Mouse (Mus musculus) limb, embryonic 10.5 days (tissue): ENCODE results near the gene Prrg2. TPM values are rescaled to one million over a fixed set of nuclear protein-coding genes. Genes with fewer than 3 reads are reported as not detected.

Experiments used
- DNase-seq: peaks from one replicate; pipeline ENCODE4 v3.0.0-alpha.2; 2017; ENCODE audit warnings: low spot score
- H3K27ac ChIP-seq: fragments of 300-500 bp; sonication (generic); 2 replicates; pipeline ENCODE4 v1.5.1; 2016; ENCODE audit warnings: mild to moderate bottlenecking
- H3K27me3 ChIP-seq: fragments of 300-500 bp; sonication (generic); 2 replicates; pipeline ENCODE4 v1.6.1; 2016; ENCODE audit warnings: low read depth, mild to moderate bottlenecking; ENCODE audit not compliant: poor library complexity, severe bottlenecking
- H3K36me3 ChIP-seq: fragments of 300-500 bp; sonication (generic); 2 replicates; pipeline ENCODE4 v1.6.1; 2016; ENCODE audit warnings: mild to moderate bottlenecking, moderate library complexity
- H3K4me1 ChIP-seq: fragments of 300-500 bp; sonication (generic); 2 replicates; pipeline ENCODE4 v1.6.1; 2016
- H3K4me3 ChIP-seq: fragments of 300-500 bp; sonication (generic); 2 replicates; pipeline ENCODE4 v1.5.1; 2016; ENCODE audit warnings: mild to moderate bottlenecking, moderate library complexity
- H3K9me3 ChIP-seq: fragments of 300-500 bp; sonication (generic); replicated peaks from 2 replicates; pipeline ENCODE4 v1.6.1; 2016; ENCODE audit warnings: mild to moderate bottlenecking
- WGBS: fragments of 180-500 bp; shearing (Covaris S2); methylation state at CpG from one replicate; pipeline ENCODE4 v1.1.7; 2016; 5-methylcytosine and 5-hydroxymethylcytosine counted together
- polyA plus RNA-seq: library from polyadenylated mRNA; unstranded; fragments of >200 nt; fragmentation: Nextera tagmentation; extraction: Ambion mirVana; gene quantifications from 2 replicates; pipeline ENCODE4 v1.2.1, GENCODE M21; 2016

The Prrg2 gene
- polyA plus RNA-seq, 1 experiment from 2014 or later: 24.8 TPM

GRCm38 (mm10) chr7:45017242-45018061 is 45.0 kb downstream of the Prrg2 start, which contains the start of gene Rras:
Gene Rras, plus strand, starts transcription at chr7:45017961.
- DNase-seq: peak; percentile 83
- H3K27me3 ChIP-seq: peaks cover 5% of the 10 kb centered on the region; the same call in 1 of the 2 replicates
- H3K4me1 ChIP-seq: peaks cover 56% of the 10 kb centered on the region
- peak within 1 kb of the TSS; percentile 96 for H3K27ac ChIP-seq
- WGBS: under 1% methylated on average over 36 of the region's 36 CpGs
- no peaks in the 10 kb centered on the region for H3K9me3 ChIP-seq
- peak within 1 kb of the TSS; percentile 99 for H3K4me3 ChIP-seq
- H3K36me3 ChIP-seq: peaks cover 17% of the 10 kb centered on the region

DNA sequence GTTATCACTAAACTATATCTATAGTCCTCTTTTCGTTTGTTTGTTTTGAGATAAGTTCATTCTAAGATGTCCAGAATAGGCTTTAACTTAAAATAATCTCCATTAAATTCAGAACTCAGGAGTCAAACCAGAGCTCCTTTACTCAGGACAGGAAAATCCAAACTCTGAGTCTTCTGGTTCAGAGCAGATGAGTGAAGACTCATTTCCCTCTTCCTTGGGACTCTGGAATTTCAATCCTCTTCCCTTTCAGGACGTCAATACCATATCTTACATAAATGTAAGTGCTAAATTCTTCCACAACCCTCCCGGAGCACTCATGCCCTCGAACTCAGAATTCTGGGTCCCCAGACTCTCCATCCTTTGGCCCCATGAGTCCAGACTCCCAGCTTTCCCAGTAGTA is 45.7 kb downstream of the Prrg2 start:
- Histone ChIP-seq H3K27ac (peak overlapping the region; percentile 96), H3K27me3 (peaks cover 5% of the 10 kb centered on the region; the same call in 1 of the 2 replicates), H3K36me3 (peaks cover 24% of the 10 kb centered on the region), H3K4me1 (peaks cover 56% of the 10 kb centered on the region), H3K4me3 (peak overlapping the region; percentile 99), H3K9me3 (no peaks in the 10 kb centered on the region)
- WGBS: 6% methylated on average over 4 of the region's 4 CpGs
- DNase-seq: no peak

- 1% methylated on average over 69 of the region's 69 CpGs for WGBS
- Histone ChIP-seq H3K4me3 (peak within 1 kb of the TSS; percentile 99), H3K27me3 (peaks cover 5% of the 10 kb centered on the region; the same call in 1 of the 2 replicates), H3K4me1 (peaks cover 54% of the 10 kb centered on the region), H3K27ac (peak within 1 kb of the TSS; percentile 96), H3K36me3 (peaks cover 31% of the 10 kb centered on the region), H3K9me3 (no peaks in the 10 kb centered on the region)
- DNase-seq: peak; percentile 99
Observed at GRCm38 (mm10) chr7:45015957-45016612, 46.4 kb downstream of the Prrg2 start, which contains the start of gene Scaf1. Gene Scaf1, minus strand, starts transcription at chr7:45016363.

- Histone ChIP-seq H3K27me3 (peaks cover 5% of the 10 kb centered on the region; the same call in 1 of the 2 replicates), H3K4me3 (peak overlapping the region; percentile 99), H3K9me3 (no peaks in the 10 kb centered on the region), H3K36me3 (peaks cover 37% of the 10 kb centered on the region), H3K4me1 (peaks cover 50% of the 10 kb centered on the region), H3K27ac (peak overlapping the region; percentile 96)
- 2% methylated on average over 20 of the region's 20 CpGs for WGBS
- no peak for DNase-seq
Observed at GRCm38 (mm10) chr7:45015344-45015956, 47.0 kb downstream of the Prrg2 start.

GRCm38 (mm10) chr7:45014096-45014451 is 48.4 kb downstream of the Prrg2 start:
- peaks cover 51% of the 10 kb centered on the region for H3K36me3 ChIP-seq
- H3K4me3 ChIP-seq: peak overlapping the region; percentile 99; the same call in 1 of the 2 replicates
- WGBS: 94% methylated on average over 3 of the region's 3 CpGs

DNA sequence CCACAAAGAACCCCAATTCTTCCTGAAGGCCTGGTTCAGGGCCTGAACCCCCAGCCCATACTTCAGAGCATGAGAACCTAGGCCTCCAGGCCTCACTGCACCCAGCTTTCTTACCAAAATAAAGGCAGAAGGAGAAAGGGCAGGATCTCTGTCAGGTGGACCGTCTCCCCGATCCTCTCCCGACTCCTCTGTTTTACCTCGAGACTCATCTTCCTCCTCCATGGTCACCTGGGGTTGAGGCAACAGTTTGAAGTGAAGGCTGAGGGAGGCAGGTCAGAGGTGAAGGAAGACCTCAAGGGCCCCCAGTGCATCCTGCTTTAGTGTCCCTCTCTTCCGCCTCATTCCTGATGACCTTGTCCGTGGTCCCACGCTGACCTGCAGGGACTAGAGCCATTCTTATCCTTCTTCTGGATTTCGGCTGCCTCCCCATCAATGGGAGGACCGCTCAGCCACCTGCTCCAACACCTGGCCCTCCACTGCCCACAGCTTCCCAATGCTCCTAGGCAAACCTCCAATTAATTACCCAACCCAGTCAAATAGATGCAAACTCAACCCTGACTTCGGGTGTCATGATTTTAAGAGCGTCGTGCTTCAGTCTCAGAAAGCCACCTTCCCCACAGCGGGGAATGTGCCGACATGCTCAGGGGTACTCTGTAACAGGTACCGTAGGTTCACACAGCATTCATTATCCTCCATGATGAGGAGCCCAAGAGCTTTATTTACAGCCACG is 48.9 kb downstream of the Prrg2 start:
- no peak overlapping the region for H3K27ac ChIP-seq
- 0 out of 2 replicates have a peak overlapping the region, but pooled peaks have one; percentile 15 for H3K4me3 ChIP-seq
- DNase-seq: no peak
- no peaks in the 10 kb centered on the region for H3K9me3 ChIP-seq
- WGBS: 97% methylated on average over 16 of the region's 16 CpGs
- peaks cover 32% of the 10 kb centered on the region for H3K4me1 ChIP-seq
- peaks cover 56% of the 10 kb centered on the region for H3K36me3 ChIP-seq
- H3K27me3 ChIP-seq: no peaks in the 10 kb centered on the region

More at GRCm38 (mm10) chr7:45014096-45014451, 48.4 kb downstream of the Prrg2 start:
- Histone ChIP-seq H3K27ac (no peak overlapping the region), H3K27me3 (no peaks in the 10 kb centered on the region), H3K4me1 (peaks cover 37% of the 10 kb centered on the region), H3K9me3 (no peaks in the 10 kb centered on the region)
- DNase-seq: no peak

DNA sequence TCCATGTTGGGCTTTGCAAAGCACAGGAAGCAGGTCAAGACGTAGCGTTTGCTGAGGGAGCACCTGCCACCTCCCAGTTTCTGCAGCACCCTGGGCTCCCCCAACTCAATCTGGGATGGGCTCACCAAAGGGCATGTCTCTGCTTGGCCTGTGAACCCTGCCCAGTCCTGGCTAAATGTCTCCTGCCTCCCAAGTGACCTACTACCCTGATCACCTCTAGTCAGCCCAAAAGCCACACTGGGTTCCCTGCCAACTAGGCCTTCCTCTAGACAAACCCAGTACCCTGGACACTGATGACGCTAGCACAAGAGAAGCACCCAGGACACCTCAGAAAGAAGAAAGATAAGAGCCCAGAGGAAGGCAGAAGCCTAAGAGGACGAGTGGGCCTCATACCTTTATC is 49.7 kb downstream of the Prrg2 start:
- peaks cover 63% of the 10 kb centered on the region for H3K36me3 ChIP-seq

GRCm38 (mm10) chr7:45012011-45012410 is 50.5 kb downstream of the Prrg2 start:
- Histone ChIP-seq H3K36me3 (peaks cover 71% of the 10 kb centered on the region), H3K4me3 (peak overlapping the region; percentile 0; the same call in 1 of the 2 replicates), H3K27me3 (no peaks in the 10 kb centered on the region), H3K4me1 (peaks cover 21% of the 10 kb centered on the region), H3K27ac (no peak overlapping the region), H3K9me3 (no peaks in the 10 kb centered on the region)
- no peak for DNase-seq
- 97% methylated on average over 6 of the region's 6 CpGs for WGBS

More for the DNA sequence above, 49.7 kb downstream of the Prrg2 start:
- Histone ChIP-seq H3K9me3 (no peaks in the 10 kb centered on the region), H3K27ac (no peak overlapping the region), H3K4me1 (peaks cover 25% of the 10 kb centered on the region), H3K27me3 (no peaks in the 10 kb centered on the region), H3K4me3 (peak overlapping the region; percentile 15; the same call in 1 of the 2 replicates)
- DNase-seq: no peak
- 89% methylated on average over 4 of the region's 4 CpGs for WGBS

DNA sequence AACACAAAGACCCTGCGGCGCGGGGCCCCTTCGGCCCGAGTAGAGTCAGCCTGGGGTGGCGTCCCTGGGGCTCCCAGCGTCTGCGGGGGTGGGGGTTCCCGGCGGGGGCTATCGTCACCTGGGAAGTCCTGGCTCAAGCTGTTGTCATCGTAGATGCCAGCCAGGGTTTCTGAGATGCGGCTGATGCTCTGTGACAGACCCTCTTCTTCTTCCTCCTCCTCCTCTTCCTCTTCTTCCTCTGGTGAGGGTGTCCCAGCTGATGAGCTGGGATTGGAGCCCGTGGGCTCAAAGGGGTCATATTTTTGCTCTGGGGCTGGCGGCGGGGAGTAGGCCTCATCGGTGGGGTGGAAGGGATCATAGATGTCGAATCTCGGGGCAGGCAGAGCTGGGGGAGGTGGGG is 54.1 kb downstream of the Prrg2 start:
- no peak overlapping the region for H3K27ac ChIP-seq
- 0 out of 2 replicates have a peak overlapping the region, but pooled peaks have one; percentile 1 for H3K4me3 ChIP-seq
- DNase-seq: no peak
- H3K4me1 ChIP-seq: peaks cover 10% of the 10 kb centered on the region
- peaks cover 100% of the 10 kb centered on the region for H3K36me3 ChIP-seq
- 95% methylated on average over 19 of the region's 19 CpGs for WGBS
- H3K27me3 ChIP-seq: no peaks in the 10 kb centered on the region
- no peaks in the 10 kb centered on the region for H3K9me3 ChIP-seq

DNA sequence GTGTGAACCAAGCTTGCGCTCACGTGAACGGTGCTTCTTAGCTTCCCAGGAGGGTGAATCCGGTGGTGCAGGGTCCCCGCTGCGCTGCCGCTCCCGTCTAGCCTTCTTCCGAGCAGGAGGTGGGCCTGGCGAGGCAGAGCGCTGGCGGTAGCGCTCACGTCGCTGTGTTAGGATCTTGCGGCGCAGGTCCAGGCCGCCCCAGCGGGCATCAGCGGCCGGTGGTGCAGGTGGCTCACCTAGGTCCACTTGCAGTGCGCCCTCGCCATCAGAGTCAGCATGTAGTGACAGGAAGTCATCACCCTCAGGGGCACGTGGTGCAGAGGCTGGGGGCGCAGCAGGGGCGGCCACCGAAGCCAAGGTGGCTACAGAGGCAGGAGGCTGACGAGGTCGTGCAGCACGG is 54.6 kb downstream of the Prrg2 start:
- Histone ChIP-seq H3K4me3 (peak overlapping the region; percentile 1; the same call in 1 of the 2 replicates), H3K27me3 (no peaks in the 10 kb centered on the region), H3K4me1 (peaks cover 10% of the 10 kb centered on the region), H3K36me3 (peaks cover 100% of the 10 kb centered on the region), H3K27ac (no peak overlapping the region), H3K9me3 (no peaks in the 10 kb centered on the region)
- no peak for DNase-seq
- 96% methylated on average over 30 of the region's 30 CpGs for WGBS

- WGBS: 94% methylated on average over 29 of the region's 29 CpGs
- H3K36me3 ChIP-seq: peaks cover 100% of the 10 kb centered on the region
- H3K27me3 ChIP-seq: no peaks in the 10 kb centered on the region
- no peak overlapping the region for H3K4me3 ChIP-seq
- no peaks in the 10 kb centered on the region for H3K9me3 ChIP-seq
- H3K27ac ChIP-seq: no peak overlapping the region
- DNase-seq: no peak
- H3K4me1 ChIP-seq: peaks cover 10% of the 10 kb centered on the region
Observed at GRCm38 (mm10) chr7:45007141-45007540, 55.3 kb downstream of the Prrg2 start.

- H3K4me1 ChIP-seq: peaks cover 10% of the 10 kb centered on the region
- no peak overlapping the region for H3K4me3 ChIP-seq
- 92% methylated on average over 12 of the region's 12 CpGs for WGBS
- H3K27ac ChIP-seq: no peak overlapping the region
- H3K36me3 ChIP-seq: peaks cover 100% of the 10 kb centered on the region
- H3K9me3 ChIP-seq: no peaks in the 10 kb centered on the region
- no peak for DNase-seq
- H3K27me3 ChIP-seq: no peaks in the 10 kb centered on the region
Observed at GRCm38 (mm10) chr7:45006503-45006902, 56.0 kb downstream of the Prrg2 start.
